Mouse (Mus musculus) regulatory T cell (primary cell): Measurements from ENCODE around the gene 4930432K21Rik.

ENCODE experiments used
- in situ Hi-C: fragments of 300-600 bp; cut with MboI, MseI; formaldehyde crosslinking; loops from one replicate; pipeline ENCODE4 v1.15.1; 2025; ENCODE audit warnings: high pct_unique_total_duplicates

4930432K21Rik gene

GRCm38 (mm10) chr8:84190191-84190867 is 42.5 kb downstream of the 4930432K21Rik start:
- in situ Hi-C loops = no loop called here

- in situ Hi-C loops = no loop called here
These were observed 44.2 kb downstream of the 4930432K21Rik start for GRCm38 (mm10) chr8:84192023-84192422.

- in situ Hi-C loops = no loop called here
These were observed 44.7 kb downstream of the 4930432K21Rik start for GRCm38 (mm10) chr8:84192555-84192954.

- in situ Hi-C loops = no loop called here
These were observed 45.3 kb downstream of the 4930432K21Rik start for GRCm38 (mm10) chr8:84193161-84193560.

- in situ Hi-C loops = no loop called here
These were observed 45.7 kb downstream of the 4930432K21Rik start for GRCm38 (mm10) chr8:84193566-84193965.

- in situ Hi-C loops = no loop called here
These were observed 46.5 kb downstream of the 4930432K21Rik start for GRCm38 (mm10) chr8:84194224-84194743.

GRCm38 (mm10) chr8:84197141-84197921 is 49.5 kb downstream of the 4930432K21Rik start:
- in situ Hi-C loops = no loop called here

GRCm38 (mm10) chr8:84197922-84198774 is 50.3 kb downstream of the 4930432K21Rik start:
- in situ Hi-C loops = no loop called here

GRCm38 (mm10) chr8:84198871-84199270 is 51.0 kb downstream of the 4930432K21Rik start:
- in situ Hi-C loops = no loop called here

GRCm38 (mm10) chr8:84199348-84200125 is 51.7 kb downstream of the 4930432K21Rik start:
- in situ Hi-C loops = loop anchor here (5.0 kb wide), 1 partner anchor 458 kb away; no protein-coding TSS in a partner anchor

- in situ Hi-C loops = loop anchor here (5.0 kb wide), 1 partner anchor 457 kb away; no protein-coding TSS in a partner anchor
These were observed 52.3 kb downstream of the 4930432K21Rik start for GRCm38 (mm10) chr8:84200126-84200555.

- in situ Hi-C loops = loop anchor here (5.0 kb wide), 1 partner anchor 456 kb away; no protein-coding TSS in a partner anchor
These were observed 53.1 kb downstream of the 4930432K21Rik start for GRCm38 (mm10) chr8:84200652-84201544.

- in situ Hi-C loops = loop anchor here (5.0 kb wide), 1 partner anchor 456 kb away; no protein-coding TSS in a partner anchor
These were observed 53.9 kb downstream of the 4930432K21Rik start for GRCm38 (mm10) chr8:84201545-84202245.

- in situ Hi-C loops = loop anchor here (5.0 kb wide), 1 partner anchor 455 kb away; no protein-coding TSS in a partner anchor
These were observed 54.6 kb downstream of the 4930432K21Rik start for GRCm38 (mm10) chr8:84202466-84202865.

GRCm38 (mm10) chr8:84202938-84203917 is 55.4 kb downstream of the 4930432K21Rik start:
- in situ Hi-C loops = loop anchor here (5.0 kb wide), 1 partner anchor 454 kb away; no protein-coding TSS in a partner anchor

GRCm38 (mm10) chr8:84203975-84204772 is 56.3 kb downstream of the 4930432K21Rik start:
- in situ Hi-C loops = loop anchor here (5.0 kb wide), 1 partner anchor 453 kb away; no protein-coding TSS in a partner anchor

- in situ Hi-C loops = no loop called here
These were observed 57.2 kb downstream of the 4930432K21Rik start for GRCm38 (mm10) chr8:84205073-84205472.
